Mouse (Mus musculus): ENCODE data around the gene Adamts9. TPM values are rescaled to one million over a fixed set of nuclear protein-coding genes. Genes with fewer than 3 reads are reported as not detected.

Adamts9 gene
- polyA plus RNA-seq, 1 experiment from 2014 or later: 2.8 TPM

DNA sequence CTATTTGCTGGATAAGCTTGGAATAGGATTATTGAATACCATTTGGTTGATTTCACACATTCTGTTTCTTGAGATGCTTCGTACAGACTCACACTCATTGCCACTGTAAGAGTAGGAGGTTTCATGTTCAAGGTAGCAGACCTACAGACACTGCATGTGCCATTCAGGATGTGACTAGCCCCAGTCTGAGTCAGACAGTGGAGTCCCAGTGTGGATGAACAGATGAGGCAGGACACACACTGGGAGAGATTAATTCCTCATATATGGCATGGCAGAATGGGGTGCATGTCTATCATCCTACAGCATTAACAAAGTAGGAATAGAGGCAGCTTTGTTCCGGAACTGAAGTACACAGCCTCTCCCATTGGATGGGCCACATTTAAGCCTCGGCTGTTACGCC lies 66.1 kb downstream of the Adamts9 start:
- Histone ChIP-seq H3K4me1 (replicated peaks; ENCODE audit: control insufficient read depth, insufficient read depth, low read length) (no peaks in the 10 kb centered on the region), H3K9me3 (ENCODE audit: control insufficient read depth, low read length) (no peaks in the 10 kb centered on the region), H3K27me3 (ENCODE audit: control insufficient read depth, insufficient read depth, low read length) (no peaks in the 10 kb centered on the region), H3K27ac (ENCODE audit: low read depth, low read length) (no peak overlapping the region), H3K36me3 (ENCODE audit: control insufficient read depth, insufficient read depth, low read length) (no peaks in the 10 kb centered on the region), H3K9ac (ENCODE audit: low read length) (no peak overlapping the region), H3K4me3 (ENCODE audit: low read depth, low read length) (no peak overlapping the region), H3K4me2 (ENCODE audit: low read depth, low read length, severe bottlenecking) (no peak overlapping the region)
- 91% methylated on average over 4 of the region's 4 CpGs for WGBS
- ATAC-seq (replicated peaks; ENCODE audit: low FRiP score) (no peak), DNase-seq (ENCODE audit: low spot score) (no peak)

DNA sequence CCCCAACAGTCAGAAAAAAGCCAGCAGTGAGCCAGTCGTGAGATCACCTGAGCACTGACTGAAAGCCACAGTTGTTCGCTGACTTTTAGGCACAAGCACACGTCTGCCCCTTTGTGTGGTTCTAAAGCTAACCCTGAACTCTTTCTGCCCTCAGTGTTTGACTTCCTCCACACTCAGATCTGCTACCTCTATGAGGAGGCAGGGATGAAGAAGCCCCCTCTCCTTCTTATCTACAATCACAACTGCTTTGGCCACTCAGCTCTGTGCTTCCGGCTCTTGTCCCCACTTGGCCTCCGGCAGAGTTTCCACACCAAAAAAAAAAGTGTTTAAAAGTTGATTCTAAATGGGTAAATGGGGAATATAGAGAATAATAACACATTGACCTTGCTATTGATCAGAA lies 67.2 kb downstream of the Adamts9 start:
- ATAC-seq (replicated peaks; ENCODE audit: low FRiP score): no peak
- Histone ChIP-seq H3K27me3 (ENCODE audit: control insufficient read depth, insufficient read depth, low read length) (no peaks in the 10 kb centered on the region), H3K9me3 (ENCODE audit: control insufficient read depth, low read length) (no peaks in the 10 kb centered on the region), H3K36me3 (ENCODE audit: control insufficient read depth, insufficient read depth, low read length) (no peaks in the 10 kb centered on the region), H3K9ac (ENCODE audit: low read length) (no peak overlapping the region), H3K4me2 (ENCODE audit: low read depth, low read length, severe bottlenecking) (no peak overlapping the region), H3K27ac (ENCODE audit: low read depth, low read length) (no peak overlapping the region), H3K4me1 (replicated peaks; ENCODE audit: control insufficient read depth, insufficient read depth, low read length) (no peaks in the 10 kb centered on the region), H3K4me3 (ENCODE audit: low read depth, low read length) (no peak overlapping the region)
- no peak for DNase-seq (ENCODE audit: low spot score)
- 80% methylated on average over 5 of the region's 5 CpGs for WGBS

DNA sequence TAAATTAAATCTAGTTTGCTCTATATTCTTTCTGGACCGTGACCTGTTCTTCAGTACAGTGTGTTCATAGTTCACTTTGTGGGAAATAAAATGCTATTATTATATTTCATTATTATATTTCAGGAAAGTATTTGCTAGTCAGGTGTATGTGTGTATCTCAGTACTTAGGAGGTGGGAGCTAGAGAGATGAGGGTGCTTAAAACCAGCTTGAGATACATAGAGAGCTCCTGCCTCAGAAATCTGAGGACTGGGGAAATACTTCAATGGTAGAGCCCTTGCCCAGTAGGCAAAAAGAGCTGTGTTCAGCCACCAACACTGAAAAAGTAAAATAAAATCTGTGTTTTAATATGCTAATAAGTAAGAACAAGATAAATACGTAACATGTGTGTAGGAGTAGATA lies 68.0 kb downstream of the Adamts9 start:
- H3K36me3 ChIP-seq (ENCODE audit: control insufficient read depth, insufficient read depth, low read length): no peaks in the 10 kb centered on the region
- WGBS: 91% methylated on average over 2 of the region's 2 CpGs
- H3K4me2 ChIP-seq (ENCODE audit: low read depth, low read length, severe bottlenecking): no peak overlapping the region
- no peak overlapping the region for H3K9ac ChIP-seq (ENCODE audit: low read length)
- H3K4me1 ChIP-seq (replicated peaks; ENCODE audit: control insufficient read depth, insufficient read depth, low read length): no peaks in the 10 kb centered on the region
- no peak for ATAC-seq (replicated peaks; ENCODE audit: low FRiP score)
- no peak overlapping the region for H3K4me3 ChIP-seq (ENCODE audit: low read depth, low read length)
- H3K9me3 ChIP-seq (ENCODE audit: control insufficient read depth, low read length): no peaks in the 10 kb centered on the region
- no peak for DNase-seq (ENCODE audit: low spot score)
- no peak overlapping the region for H3K27ac ChIP-seq (ENCODE audit: low read depth, low read length)
- no peaks in the 10 kb centered on the region for H3K27me3 ChIP-seq (ENCODE audit: control insufficient read depth, insufficient read depth, low read length)

DNA sequence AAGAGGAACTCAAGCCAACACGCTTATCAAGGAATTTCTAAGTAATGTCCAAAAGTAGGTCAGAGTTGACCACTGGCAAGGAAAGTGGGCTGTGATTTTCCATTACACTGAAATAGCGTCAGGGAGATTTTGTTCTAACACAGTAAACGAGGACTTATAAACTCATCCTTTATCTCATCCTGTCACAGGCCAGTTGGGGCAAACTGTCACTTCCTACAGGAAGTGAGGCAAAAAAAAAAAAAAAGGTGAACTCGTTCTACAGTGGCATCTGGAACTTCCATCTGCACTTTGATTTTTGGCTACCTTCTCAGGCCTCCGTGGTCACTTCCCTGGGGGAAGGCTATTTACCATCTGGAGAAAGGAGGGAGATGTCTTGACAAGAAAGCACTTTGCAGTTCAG lies 68.4 kb downstream of the Adamts9 start:
- 79% methylated on average over 5 of the region's 5 CpGs for WGBS
- no peak overlapping the region for H3K4me2 ChIP-seq (ENCODE audit: low read depth, low read length, severe bottlenecking)
- H3K9ac ChIP-seq (ENCODE audit: low read length): no peak overlapping the region
- H3K27ac ChIP-seq (ENCODE audit: low read depth, low read length): no peak overlapping the region
- H3K9me3 ChIP-seq (ENCODE audit: control insufficient read depth, low read length): no peaks in the 10 kb centered on the region
- no peaks in the 10 kb centered on the region for H3K27me3 ChIP-seq (ENCODE audit: control insufficient read depth, insufficient read depth, low read length)
- no peak for ATAC-seq (replicated peaks; ENCODE audit: low FRiP score)
- no peak overlapping the region for H3K4me3 ChIP-seq (ENCODE audit: low read depth, low read length)
- H3K36me3 ChIP-seq (ENCODE audit: control insufficient read depth, insufficient read depth, low read length): no peaks in the 10 kb centered on the region
- DNase-seq (ENCODE audit: low spot score): no peak
- H3K4me1 ChIP-seq (replicated peaks; ENCODE audit: control insufficient read depth, insufficient read depth, low read length): no peaks in the 10 kb centered on the region

GRCm38 (mm10) chr6:92872766-92873165 lies 70.5 kb downstream of the Adamts9 start:
- no peaks in the 10 kb centered on the region for H3K36me3 ChIP-seq (ENCODE audit: control insufficient read depth, insufficient read depth, low read length)
- H3K4me2 ChIP-seq (ENCODE audit: low read depth, low read length, severe bottlenecking): no peak overlapping the region
- no peaks in the 10 kb centered on the region for H3K9me3 ChIP-seq (ENCODE audit: control insufficient read depth, low read length)
- no peak for ATAC-seq (replicated peaks; ENCODE audit: low FRiP score)
- no peaks in the 10 kb centered on the region for H3K4me1 ChIP-seq (replicated peaks; ENCODE audit: control insufficient read depth, insufficient read depth, low read length)
- no peak for DNase-seq (ENCODE audit: low spot score)
- H3K27me3 ChIP-seq (ENCODE audit: control insufficient read depth, insufficient read depth, low read length): no peaks in the 10 kb centered on the region
- no peak overlapping the region for H3K27ac ChIP-seq (ENCODE audit: low read depth, low read length)
- no peak overlapping the region for H3K9ac ChIP-seq (ENCODE audit: low read length)
- WGBS: 92% methylated on average over 10 of the region's 10 CpGs
- no peak overlapping the region for H3K4me3 ChIP-seq (ENCODE audit: low read depth, low read length)

- 57% methylated on average over 4 of the region's 4 CpGs for WGBS
- H3K27me3 ChIP-seq (ENCODE audit: control insufficient read depth, insufficient read depth, low read length): no peaks in the 10 kb centered on the region
- DNase-seq (ENCODE audit: low spot score): no peak
Observed at GRCm38 (mm10) chr6:92871813-92872212, 71.5 kb downstream of the Adamts9 start.

DNA sequence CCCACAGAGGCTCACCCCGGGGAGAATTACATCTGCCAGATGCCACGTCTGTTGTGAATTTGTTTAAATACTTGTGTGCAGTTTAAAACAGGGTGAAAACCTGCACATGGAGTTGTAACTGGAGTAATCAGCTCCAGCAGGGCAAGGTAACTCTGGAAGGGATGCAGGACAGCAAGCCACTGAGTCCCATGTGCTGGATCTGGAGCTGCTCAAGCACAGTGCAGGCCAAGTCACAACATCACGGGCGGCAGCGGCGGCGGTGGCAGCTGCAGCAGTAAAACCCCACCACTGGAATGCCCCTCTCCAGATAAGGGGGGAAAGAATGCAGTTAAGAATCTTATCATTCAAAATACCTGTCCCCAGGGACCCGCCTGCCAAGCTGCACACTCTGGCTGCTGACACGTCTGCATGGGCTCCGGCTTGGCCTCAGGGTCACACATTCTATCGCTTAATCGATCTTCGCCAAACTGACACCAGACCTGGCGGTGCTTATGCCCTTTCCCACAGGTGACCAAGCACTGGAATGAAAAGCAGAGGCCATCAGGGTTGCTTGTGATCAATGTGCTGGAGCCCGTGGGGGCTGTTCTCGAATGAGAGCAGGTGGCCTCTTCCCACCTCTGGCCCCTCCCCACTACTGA lies 73.6 kb downstream of the Adamts9 start:
- DNase-seq (ENCODE audit: low spot score): no peak

More at GRCm38 (mm10) chr6:92871813-92872212, 71.5 kb downstream of the Adamts9 start:
- Histone ChIP-seq H3K9ac (ENCODE audit: low read length) (no peak overlapping the region), H3K4me2 (ENCODE audit: low read depth, low read length, severe bottlenecking) (no peak overlapping the region), H3K4me1 (replicated peaks; ENCODE audit: control insufficient read depth, insufficient read depth, low read length) (no peaks in the 10 kb centered on the region), H3K36me3 (ENCODE audit: control insufficient read depth, insufficient read depth, low read length) (no peaks in the 10 kb centered on the region), H3K4me3 (ENCODE audit: low read depth, low read length) (no peak overlapping the region), H3K9me3 (ENCODE audit: control insufficient read depth, low read length) (no peaks in the 10 kb centered on the region), H3K27ac (ENCODE audit: low read depth, low read length) (no peak overlapping the region)
- ATAC-seq (replicated peaks; ENCODE audit: low FRiP score): no peak

GRCm38 (mm10) chr6:92869089-92869581 lies 74.2 kb downstream of the Adamts9 start, which contains the start of gene Gm15737:
Gene Gm15737 (plus strand): TSS chr6:92869357.
- 71% methylated on average over 4 of the region's 4 CpGs for WGBS
- H3K4me2 ChIP-seq (ENCODE audit: low read depth, low read length, severe bottlenecking): no peak within 1 kb of the TSS
- H3K4me1 ChIP-seq (replicated peaks; ENCODE audit: control insufficient read depth, insufficient read depth, low read length): no peaks in the 10 kb centered on the region
- H3K9ac ChIP-seq (ENCODE audit: low read length): no peak within 1 kb of the TSS
- DNase-seq (ENCODE audit: low spot score) (no peak), ATAC-seq (replicated peaks; ENCODE audit: low FRiP score) (no peak)
- no peaks in the 10 kb centered on the region for H3K9me3 ChIP-seq (ENCODE audit: control insufficient read depth, low read length)
- H3K27me3 ChIP-seq (ENCODE audit: control insufficient read depth, insufficient read depth, low read length): no peaks in the 10 kb centered on the region
- no peak within 1 kb of the TSS for H3K4me3 ChIP-seq (ENCODE audit: low read depth, low read length)
- no peaks in the 10 kb centered on the region for H3K36me3 ChIP-seq (ENCODE audit: control insufficient read depth, insufficient read depth, low read length)
- no peak within 1 kb of the TSS for H3K27ac ChIP-seq (ENCODE audit: low read depth, low read length)

More for the DNA sequence above, 73.6 kb downstream of the Adamts9 start:
- no peak overlapping the region for H3K27ac ChIP-seq (ENCODE audit: low read depth, low read length)
- H3K27me3 ChIP-seq (ENCODE audit: control insufficient read depth, insufficient read depth, low read length): no peaks in the 10 kb centered on the region
- no peaks in the 10 kb centered on the region for H3K4me1 ChIP-seq (replicated peaks; ENCODE audit: control insufficient read depth, insufficient read depth, low read length)
- H3K36me3 ChIP-seq (ENCODE audit: control insufficient read depth, insufficient read depth, low read length): no peaks in the 10 kb centered on the region
- ATAC-seq (replicated peaks; ENCODE audit: low FRiP score): no peak
- no peak overlapping the region for H3K4me2 ChIP-seq (ENCODE audit: low read depth, low read length, severe bottlenecking)
- no peak overlapping the region for H3K4me3 ChIP-seq (ENCODE audit: low read depth, low read length)
- WGBS: 71% methylated on average over 16 of the region's 16 CpGs
- no peak overlapping the region for H3K9ac ChIP-seq (ENCODE audit: low read length)
- H3K9me3 ChIP-seq (ENCODE audit: control insufficient read depth, low read length): no peaks in the 10 kb centered on the region

DNA sequence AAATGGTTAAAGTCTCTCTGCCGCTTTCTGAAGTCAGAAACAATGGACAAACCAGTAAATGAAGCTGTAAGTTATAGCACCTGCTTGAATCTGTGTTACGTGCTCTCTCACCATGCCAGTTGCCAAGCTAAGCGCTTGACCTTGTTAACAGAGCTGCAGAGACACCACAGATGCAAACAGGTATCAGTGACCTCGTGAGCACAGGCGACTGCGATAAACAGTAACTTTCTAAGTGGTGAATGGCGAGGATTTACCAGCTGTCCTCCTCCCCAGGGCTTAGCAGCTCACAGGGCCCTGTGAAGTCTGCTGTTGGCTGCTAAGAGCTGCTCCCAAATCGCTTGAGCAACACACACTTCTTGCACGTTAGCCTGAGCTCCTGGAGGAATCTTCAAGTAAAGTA lies 80.7 kb downstream of the Adamts9 start:
- no peak for ATAC-seq (replicated peaks; ENCODE audit: low FRiP score)
- H3K9me3 ChIP-seq (ENCODE audit: control insufficient read depth, low read length): no peaks in the 10 kb centered on the region
- H3K4me1 ChIP-seq (replicated peaks; ENCODE audit: control insufficient read depth, insufficient read depth, low read length): no peaks in the 10 kb centered on the region
- no peak overlapping the region for H3K27ac ChIP-seq (ENCODE audit: low read depth, low read length)
- H3K9ac ChIP-seq (ENCODE audit: low read length): no peak overlapping the region
- H3K27me3 ChIP-seq (ENCODE audit: control insufficient read depth, insufficient read depth, low read length): no peaks in the 10 kb centered on the region
- no peak for DNase-seq (ENCODE audit: low spot score)
- H3K4me3 ChIP-seq (ENCODE audit: low read depth, low read length): no peak overlapping the region
- no peak overlapping the region for H3K4me2 ChIP-seq (ENCODE audit: low read depth, low read length, severe bottlenecking)
- WGBS: 79% methylated on average over 9 of the region's 9 CpGs
- no peaks in the 10 kb centered on the region for H3K36me3 ChIP-seq (ENCODE audit: control insufficient read depth, insufficient read depth, low read length)
